Mouse (Mus musculus) left cerebral cortex, adult 18-20 months (tissue): ENCODE measurements around the gene Zfp507. TPM values are rescaled to one million over a fixed set of nuclear protein-coding genes. Genes with fewer than 3 reads are reported as not detected.
A peak's percentile ranks its signal among the peaks of the same experiment; 100 is the strongest.

Experiments
- DNase-seq, 2 experiments: peaks; one replicate each; pipeline ENCODE4 v3.0.0; 2021 to 2022; ENCODE audit warnings: low spot score in 2 of 2, mixed read lengths in 1 of 2
- total RNA-seq, 2 experiments: library from RNA; stranded (reverse); gene quantifications; 2 replicates each; pipeline ENCODE4 v1.2.3; 2021

Gene Zfp507
- total RNA-seq, 2 experiments from 2014 or later, result 25.7 to 29.0 TPM

DNA sequence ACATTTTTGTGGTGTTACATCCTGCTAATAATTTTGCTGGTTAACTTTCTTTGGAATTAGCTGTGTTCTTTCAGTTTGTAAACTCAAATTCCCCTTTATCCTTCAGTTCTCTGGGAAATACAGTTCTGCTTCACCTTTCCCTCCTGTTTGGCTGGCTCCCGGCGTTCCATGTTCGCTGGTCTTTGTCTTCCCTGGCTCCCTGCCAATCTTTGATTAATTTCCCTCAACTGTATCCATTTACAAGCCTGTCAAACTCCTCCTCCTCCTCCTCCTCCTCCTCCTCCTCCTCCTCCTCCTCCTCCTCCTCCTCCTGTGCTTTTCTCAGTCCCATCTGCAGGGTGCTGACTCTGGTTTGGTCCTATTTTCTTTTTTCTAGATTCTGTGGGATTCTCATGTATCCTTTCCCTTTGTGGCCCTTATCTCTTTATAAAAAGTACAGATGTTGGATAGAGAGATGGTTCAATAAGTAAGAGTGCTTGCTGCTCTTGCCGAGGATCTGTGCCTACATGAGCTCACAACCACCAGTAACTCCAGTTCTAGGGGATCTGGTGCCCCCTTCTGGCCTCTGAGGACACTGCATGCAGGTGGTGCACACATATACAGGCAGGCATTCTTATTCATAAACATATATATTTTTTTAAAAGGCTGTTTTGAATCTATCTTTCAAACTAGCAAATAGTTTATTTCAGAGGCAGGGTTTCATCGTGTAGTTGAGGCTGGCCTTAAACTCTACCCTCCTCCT is 62.1 kb downstream of the Zfp507 start:
- DNase-seq, result peak; percentile 31 to 51

GRCm38 (mm10) chr7:35738871-35739270 is 63.9 kb downstream of the Zfp507 start:
- DNase-seq, result no peak

GRCm38 (mm10) chr7:35733313-35734050 is 69.3 kb downstream of the Zfp507 start:
- DNase-seq, result no peak

DNA sequence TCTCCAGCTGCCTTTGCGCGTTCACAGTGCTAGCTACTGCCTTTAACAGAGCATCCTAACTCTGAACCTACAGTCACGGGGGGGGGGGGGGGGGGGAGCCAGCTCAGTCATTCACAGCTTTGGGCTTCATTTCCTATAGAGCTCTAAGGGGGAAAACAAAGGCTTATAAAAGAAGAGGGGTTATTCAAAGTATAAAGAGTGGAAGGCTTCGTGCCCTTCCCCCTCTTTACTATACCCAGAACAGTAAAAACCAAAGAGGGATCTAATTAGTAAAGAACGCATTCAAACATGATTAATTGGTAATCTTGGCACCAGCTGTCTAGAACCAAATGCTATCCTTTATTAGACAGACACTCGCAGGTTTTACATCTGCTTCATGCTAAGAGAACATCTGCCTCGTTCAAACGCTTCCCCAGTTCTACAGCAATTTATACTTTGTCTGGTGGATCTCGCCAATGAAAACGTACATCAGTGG is 70.2 kb downstream of the Zfp507 start:
- no peak for DNase-seq

DNA sequence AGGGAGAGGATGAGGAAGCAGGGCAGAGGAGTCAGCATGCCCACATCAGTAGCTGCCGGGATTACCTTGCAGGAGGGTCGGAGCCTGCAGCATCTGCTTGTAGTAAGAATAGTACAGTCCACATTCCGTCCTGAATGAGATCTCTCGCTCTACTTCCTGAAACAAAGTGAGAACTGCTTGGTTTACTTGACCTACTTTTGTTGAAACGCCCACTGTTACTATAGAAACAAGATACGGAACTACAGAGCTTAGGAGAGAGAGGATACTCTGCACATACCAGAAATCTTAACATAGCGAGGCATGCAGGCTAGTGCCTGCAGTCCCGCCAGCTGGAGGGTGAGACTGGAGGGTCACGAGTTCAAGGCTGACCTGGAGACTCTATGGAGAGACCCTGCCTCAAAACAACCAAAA is 73.2 kb downstream of the Zfp507 start:
- DNase-seq, result peak in 1 of 2 experiments; percentile 36

- no peak for DNase-seq
Measured at GRCm38 (mm10) chr7:35728376-35728775, 74.4 kb downstream of the Zfp507 start.

DNA sequence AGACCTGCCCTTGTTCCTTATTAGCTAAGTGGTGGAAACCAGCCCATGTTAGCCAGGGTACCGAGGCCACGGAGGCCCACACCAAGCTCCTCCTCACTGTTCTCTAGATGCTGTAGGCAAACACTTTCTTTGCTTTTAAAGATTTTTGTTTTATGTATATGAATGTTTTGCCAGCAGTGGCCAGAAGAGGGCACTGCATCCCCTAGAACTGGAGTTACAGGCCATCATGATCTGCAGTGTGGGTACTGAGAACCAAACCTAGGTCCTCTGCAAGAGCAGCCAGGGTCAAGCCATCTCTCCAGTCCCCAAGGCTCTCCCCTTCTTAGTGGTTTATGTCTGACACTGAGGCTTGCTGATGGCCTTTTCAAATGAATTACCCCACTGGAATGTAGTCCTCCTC is 79.8 kb downstream of the Zfp507 start:
- no peak for DNase-seq

Other genes starting within 250 kb of the Zfp507 start
- gene Nudt19, start 246.7 kb downstream of the Zfp507 start, total RNA-seq, result 10 to 100 TPM; 68.2 to 70.0 TPM
- gene Rgs9bp, start 217.4 kb downstream of the Zfp507 start, total RNA-seq, result under 1 TPM; 0.58 to 0.68 TPM
- 10 to 100 TPM; 39.8 to 44.5 TPM for gene Ankrd27, start 216.8 kb downstream of the Zfp507 start, total RNA-seq
- gene Pdcd5, start 155.5 kb downstream of the Zfp507 start, total RNA-seq, result 10 to 100 TPM; 65.5 to 67.8 TPM
- gene Dpy19l3, start 48.5 kb downstream of the Zfp507 start, total RNA-seq, result 100 to 1,000 TPM in 1 of 2 experiments, 10 to 100 TPM in 1; 57.8 to 102 TPM